Mouse (Mus musculus): Measurements from ENCODE around the gene Nudt11. TPM values are rescaled to one million over a fixed set of nuclear protein-coding genes. Genes with fewer than 3 reads are reported as not detected.

Nudt11 gene
- polyA plus RNA-seq, 1 experiment: not detected

DNA sequence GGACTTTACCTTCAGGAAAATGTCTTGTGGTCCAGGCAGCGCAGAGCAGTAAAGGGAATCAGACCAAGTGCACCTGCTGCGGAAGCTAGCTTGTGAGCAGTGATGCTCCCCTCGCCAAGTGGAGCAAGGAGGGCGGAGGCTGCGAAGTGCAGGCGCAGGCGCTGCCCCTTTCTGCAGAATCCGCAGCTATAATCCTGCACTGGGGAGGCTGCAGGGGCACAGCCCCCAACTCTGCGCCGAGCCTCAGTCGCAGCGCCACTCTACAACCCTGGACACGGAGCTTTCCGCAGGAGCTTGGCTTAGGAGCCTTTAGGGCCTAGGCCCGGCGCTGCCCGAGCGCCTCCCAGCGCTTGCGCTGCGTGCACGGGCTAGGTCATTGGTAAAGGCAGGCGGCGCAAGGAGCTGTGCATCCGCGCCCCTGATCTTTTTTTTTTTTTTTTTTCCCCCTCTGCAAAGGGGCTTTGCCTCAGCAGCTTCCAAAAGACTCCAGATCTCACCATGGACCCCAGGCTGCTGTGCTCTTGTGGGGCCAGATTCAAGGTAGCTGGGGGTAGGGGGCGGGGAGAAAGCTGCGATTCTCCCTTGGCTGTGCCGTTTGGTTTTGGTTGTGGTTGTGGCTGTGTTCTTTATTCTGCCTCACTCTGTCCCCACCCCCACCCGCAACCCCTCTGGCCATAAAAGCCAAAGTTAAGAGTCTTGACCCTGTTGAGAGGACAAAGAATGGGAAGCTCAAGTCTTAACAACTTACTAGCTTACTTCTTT, 44.9 kb downstream of the Nudt11 start:
- Histone ChIP-seq H3K27me3 (ENCODE audit: control insufficient read depth, insufficient read depth, insufficient read length) (no peaks in the 10 kb centered on the region), H3ac (ENCODE audit: control insufficient read depth, insufficient read length, low read depth) (no peak overlapping the region), H3K36me3 (ENCODE audit: control insufficient read depth, insufficient read depth) (no peaks in the 10 kb centered on the region), H3K79me3 (ENCODE audit: low read depth) (no peaks in the 10 kb centered on the region), H3K4me3 (ENCODE audit: insufficient read depth, poor library complexity, severe bottlenecking) (no peak overlapping the region), H3K79me2 (ENCODE audit: control insufficient read depth, insufficient read depth) (no peaks in the 10 kb centered on the region)
- TF ChIP-seq CEBPB (IDR thresholded peaks at IDR 0.05; ENCODE audit: low read depth) (no peak), MYOD1 (IDR thresholded peaks at IDR 0.05; ENCODE audit: control insufficient read depth, insufficient read length, low read depth) (no peak), USF1 (IDR thresholded peaks at IDR 0.05; ENCODE audit: low read depth) (no peak), FOSL1 (IDR thresholded peaks at IDR 0.05; ENCODE audit: insufficient read depth, low read length, poor library complexity, severe bottlenecking) (no peak), MAX (IDR thresholded peaks at IDR 0.05) (no peak), MYOG (IDR thresholded peaks at IDR 0.05; ENCODE audit: control insufficient read depth, extremely low read depth, insufficient read length) (no peak), CTCF (IDR thresholded peaks at IDR 0.05; ENCODE audit: control insufficient read depth, insufficient read depth, insufficient read length) (no peak)

Small RNA genes lying within 50 kb of the gene (microRNA-seq; reads per million reads assigned to microRNA genes)
- not detected for gene Gm27360 (ENCODE audit: borderline microRNAs expressed)

Other genes with a start within 250 kb of the Nudt11 start
- gene AU022751, start 36.0 kb downstream of the Nudt11 start, polyA plus RNA-seq (2012; fragmentation: generic; extraction: Trizol): not detected
- gene Nudt10, start 125.6 kb downstream of the Nudt11 start, polyA plus RNA-seq (2012; fragmentation: generic; extraction: Trizol): 0.20 TPM

Measured in C2C12 (cell line).